Mouse (Mus musculus) embryonic fibroblast, embryonic 13.5 days (primary cell): ENCODE measurements around the gene Tnrc6a.

Experiments used
- CTCF ChIP-seq: IDR thresholded peaks from 2 replicates; pipeline ENCODE4 v1.5.1; 2011; ENCODE audit warnings: mild to moderate bottlenecking, control low read depth, low read length, moderate library complexity, borderline replicate concordance; ENCODE audit not compliant: insufficient read depth
- POLR2A ChIP-seq: IDR thresholded peaks from 2 replicates; pipeline ENCODE4 v1.6.1; 2011; ENCODE audit warnings: low read depth, mild to moderate bottlenecking, control low read depth, low read length, moderate library complexity

- no peak for TF ChIP-seq POLR2A
- TF ChIP-seq CTCF, result no peak
Observed at GRCm38 (mm10) chr7:123217448-123218354, 94.0 kb downstream of the Tnrc6a start.
